8 mouse cellular contexts compared by ENCODE assay signal in genomic region chr4:136172542-136173209, GRCm38 (mm10). TPM values are rescaled to one million over a fixed set of nuclear protein-coding genes. Genes with fewer than 3 reads are reported as not detected.
DNase-seq lines count a peak whose midpoint lies in the region; ATAC-seq and TF ChIP-seq lines count a peak whose summit lies in the region.

No protein-coding gene starts in this region.

- TF ChIP-seq POLR2A in bone marrow, adult 2 months (IDR thresholded peaks at IDR 0.05; ENCODE audit: borderline replicate concordance, control insufficient read depth, low read depth, low read length) = peak; percentile 43; the same call in 1 of the 2 replicates
- no peak; the same call in 1 of the 2 replicates for TF ChIP-seq POLR2A in small intestine, adult 2 months (IDR thresholded peaks at IDR 0.05; ENCODE audit: low read depth, low read length)

- H3K4me3 ChIP-seq in bone marrow, adult 2 months (replicated peaks; ENCODE audit: control insufficient read depth, low read depth, low read length) = peak overlapping the region; percentile 94
- H3K4me3 ChIP-seq in heart, embryonic 10.5 days = peak overlapping the region; percentile 71
- H3K4me3 ChIP-seq in kidney, embryonic 14.5 days (ENCODE audit: low read length) = peak overlapping the region; percentile 80
- H3K4me3 ChIP-seq in small intestine, adult 2 months (ENCODE audit: low read depth, low read length) = peak overlapping the region; percentile 95

- no peak for TF ChIP-seq CTCF in bone marrow, adult 2 months (IDR thresholded peaks at IDR 0.05; ENCODE audit: control insufficient read depth, insufficient read depth, low read length)
- no peak for TF ChIP-seq CTCF in small intestine, adult 2 months (IDR thresholded peaks at IDR 0.05; ENCODE audit: extremely low read depth, insufficient read length, insufficient replicate concordance, low read depth, low read length)

- 0 out of 2 replicates have a peak, but pooled peaks cover 5% of the 10 kb centered on the region for H3K27me3 ChIP-seq in heart, embryonic 10.5 days (ENCODE audit: insufficient read depth, poor library complexity, severe bottlenecking)
- H3K27me3 ChIP-seq in kidney, embryonic 14.5 days (ENCODE audit: control insufficient read depth, insufficient read depth, low read length) = no peaks in the 10 kb centered on the region
- no peaks in the 10 kb centered on the region for H3K27me3 ChIP-seq in small intestine, adult 2 months (ENCODE audit: control insufficient read depth, insufficient read depth, low read length)

- no peaks in the 10 kb centered on the region; the same call in 1 of the 2 replicates for H3K36me3 ChIP-seq in heart, embryonic 10.5 days
- H3K36me3 ChIP-seq in kidney, embryonic 14.5 days (ENCODE audit: control insufficient read depth, insufficient read depth, low read length) = no peaks in the 10 kb centered on the region
- no peaks in the 10 kb centered on the region for H3K36me3 ChIP-seq in small intestine, adult 2 months (ENCODE audit: control insufficient read depth, insufficient read depth, low read length)

- H3K4me1 ChIP-seq in bone marrow, adult 2 months (ENCODE audit: control insufficient read depth, insufficient read depth, low read length) = peaks cover 17% of the 10 kb centered on the region
- H3K4me1 ChIP-seq in heart, embryonic 10.5 days = peaks cover 48% of the 10 kb centered on the region
- H3K4me1 ChIP-seq in kidney, embryonic 14.5 days (ENCODE audit: control insufficient read depth, insufficient read depth, low read length) = peaks cover 34% of the 10 kb centered on the region
- H3K4me1 ChIP-seq in small intestine, adult 2 months (ENCODE audit: control insufficient read depth, insufficient read depth, insufficient read length, low read length) = peaks cover 39% of the 10 kb centered on the region

- H3K4me2 ChIP-seq in kidney, embryonic 14.5 days (replicated peaks; ENCODE audit: low read depth, low read length) = peak overlapping the region; percentile 67

- peak overlapping the region; percentile 69 for H3K9ac ChIP-seq in kidney, embryonic 14.5 days (ENCODE audit: low read depth, low read length)

- peak overlapping the region; percentile 97 for H3K27ac ChIP-seq in bone marrow, adult 2 months (ENCODE audit: control insufficient read depth, insufficient read depth, low read depth, low read length, poor library complexity)
- peak overlapping the region; percentile 88 for H3K27ac ChIP-seq in heart, embryonic 10.5 days
- H3K27ac ChIP-seq in kidney, embryonic 14.5 days (ENCODE audit: low read depth, low read length) = peak overlapping the region; percentile 33; the same call in 1 of the 2 replicates
- peak overlapping the region; percentile 90 for H3K27ac ChIP-seq in small intestine, adult 2 months (ENCODE audit: insufficient read depth, low read depth, low read length)

- no peaks in the 10 kb centered on the region for H3K9me3 ChIP-seq in heart, embryonic 10.5 days
- no peaks in the 10 kb centered on the region for H3K9me3 ChIP-seq in kidney, embryonic 14.5 days (ENCODE audit: control insufficient read depth, low read length)

- DNase-seq in heart, adult 11 months = peak; percentile 93
- DNase-seq in heart, adult 9 months (ENCODE audit: low spot score in 2 of 2) = no peak
- DNase-seq in heart, embryonic 10.5 days (ENCODE audit: low spot score) = no peak
- peak; percentile 73 for DNase-seq in lung, postnatal 10 days

- peak; percentile 33; the same call in 1 of the 2 replicates for ATAC-seq in kidney, embryonic 14.5 days (ENCODE audit: low FRiP score, low TSS enrichment)
- ATAC-seq in inflammation-experienced regulatory T-cells, adult 6 months = no peak

- under 1% methylated on average over 67 of the region's 67 CpGs for WGBS in bone marrow, adult 2 months
- WGBS in heart, embryonic 10.5 days = under 1% methylated on average over 58 of the region's 67 CpGs
- under 1% methylated on average over 67 of the region's 67 CpGs for WGBS in kidney, embryonic 14.5 days
- WGBS in small intestine, adult 2 months = under 1% methylated on average over 67 of the region's 67 CpGs

RNA-seq across cellular contexts. Expression of gene E2f2, which starts 0.5 kb away (rescaled TPM):
- polyA plus RNA-seq in bone marrow, adult 2 months (2011; ENCODE audit: insufficient read depth, insufficient read length, low replicate concordance, missing spikeins) = 146 and 157 TPM in 2 replicates
- polyA plus RNA-seq in heart, embryonic 10.5 days (2016; fragmentation: Nextera tagmentation; extraction: Ambion mirVana) = 6.3 and 6.6 TPM in 2 replicates
- 5.7 and 6.0 TPM in 2 replicates for polyA plus RNA-seq in kidney, embryonic 14.5 days (2014; fragmentation: Nextera tagmentation; extraction: Ambion mirVana)
- 7.5 and 11.5 TPM in 2 replicates for polyA plus RNA-seq in small intestine, adult 2 months (2012; rRNA removed)
- polyA plus RNA-seq in inflammation-experienced regulatory T-cells, adult 6 months (2017; shearing (Covaris generic)) = 10 to 100 TPM; 15.0 to 44.4 (median 16.8) TPM

RNA-seq across cellular contexts. Expression of gene Id3, which starts 29.4 kb away (rescaled TPM):
- polyA plus RNA-seq in bone marrow, adult 2 months (2011; ENCODE audit: insufficient read depth, insufficient read length, low replicate concordance, missing spikeins) = 14.5 and 33.8 TPM in 2 replicates
- 324 and 492 TPM in 2 replicates for polyA plus RNA-seq in heart, embryonic 10.5 days (2016; fragmentation: Nextera tagmentation; extraction: Ambion mirVana)
- 848 and 979 TPM in 2 replicates for polyA plus RNA-seq in kidney, embryonic 14.5 days (2014; fragmentation: Nextera tagmentation; extraction: Ambion mirVana)
- 262 and 519 TPM in 2 replicates for polyA plus RNA-seq in small intestine, adult 2 months (2012; rRNA removed)
- polyA plus RNA-seq in inflammation-experienced regulatory T-cells, adult 6 months (2017; shearing (Covaris generic)) = 100 to 1,000 TPM; 125 to 343 (median 290) TPM

RNA-seq across cellular contexts. Expression of gene Asap3, which starts 33.5 kb away (rescaled TPM):
- polyA plus RNA-seq in bone marrow, adult 2 months (2011; ENCODE audit: insufficient read depth, insufficient read length, low replicate concordance, missing spikeins) = 0.23 and 0.60 TPM in 2 replicates
- polyA plus RNA-seq in heart, embryonic 10.5 days (2016; fragmentation: Nextera tagmentation; extraction: Ambion mirVana) = 3.4 and 3.7 TPM in 2 replicates
- 2.0 and 3.0 TPM in 2 replicates for polyA plus RNA-seq in kidney, embryonic 14.5 days (2014; fragmentation: Nextera tagmentation; extraction: Ambion mirVana)
- polyA plus RNA-seq in small intestine, adult 2 months (2012; rRNA removed) = 1.3 and 2.0 TPM in 2 replicates
- polyA plus RNA-seq in inflammation-experienced regulatory T-cells, adult 6 months (2017; shearing (Covaris generic)) = under 1 TPM in 1 of 3 experiments, not detected in 2; 0.16 TPM

Comparison
In these comparisons a context has a peak if more than half of its experiments do, and no peak if none do; other contexts are left out.
1. DNase-seq: peak in heart, adult 11 months (single experiment) and lung, postnatal 10 days (single experiment); none in heart, adult 9 months (0 of 2) and heart, embryonic 10.5 days (single experiment).
2. H3K27ac ChIP-seq: peak in every context shown above with its lines; median percentile 97 in bone marrow, adult 2 months; 90 in small intestine, adult 2 months; 88 in heart, embryonic 10.5 days; 33 in kidney, embryonic 14.5 days.
3. Peak in every context shown above with its lines, with median percentiles within 50 percentile points of each other: H3K4me3 ChIP-seq.